Mouse (Mus musculus): ENCODE results near the gene Sval2. TPM values are rescaled to one million over a fixed set of nuclear protein-coding genes. Genes with fewer than 3 reads are reported as not detected.

Gene Sval2
- polyA plus RNA-seq (2014; fragmentation: Nextera tagmentation; extraction: Ambion mirVana) = not detected in 2 replicates

GRCm38 (mm10) chr6:41852689-41853088, at the start of gene Sval2:
TSS of gene Sval2 (plus strand) at chr6:41852989.
- 87% methylated on average over 3 of the region's 3 CpGs for WGBS
- no peak within 1 kb of the TSS for H3K9ac ChIP-seq (ENCODE audit: low read length)
- H3K9me3 ChIP-seq (ENCODE audit: control insufficient read depth, low read length) = no peaks in the 10 kb centered on the region
- no peak within 1 kb of the TSS for H3K4me3 ChIP-seq (ENCODE audit: low read depth, low read length)
- H3K36me3 ChIP-seq (ENCODE audit: control insufficient read depth, insufficient read depth, low read length) = no peaks in the 10 kb centered on the region
- ATAC-seq (replicated peaks; ENCODE audit: low FRiP score, low TSS enrichment, low read depth) (no peak), DNase-seq (ENCODE audit: low spot score) (no peak)
- H3K4me1 ChIP-seq (replicated peaks; ENCODE audit: control insufficient read depth, insufficient read depth, low read length) = no peaks in the 10 kb centered on the region
- H3K4me2 ChIP-seq (ENCODE audit: low read length) = no peak within 1 kb of the TSS
- H3K27ac ChIP-seq (ENCODE audit: low read depth) = no peak within 1 kb of the TSS
- H3K27me3 ChIP-seq (replicated peaks; ENCODE audit: control insufficient read depth, insufficient read depth, low read length) = no peaks in the 10 kb centered on the region

- Histone ChIP-seq H3K4me2 (ENCODE audit: low read length) (no peak overlapping the region), H3K4me3 (ENCODE audit: low read depth, low read length) (no peak overlapping the region), H3K9ac (ENCODE audit: low read length) (no peak overlapping the region), H3K36me3 (ENCODE audit: control insufficient read depth, insufficient read depth, low read length) (no peaks in the 10 kb centered on the region), H3K27me3 (replicated peaks; ENCODE audit: control insufficient read depth, insufficient read depth, low read length) (no peaks in the 10 kb centered on the region), H3K27ac (ENCODE audit: low read depth) (no peak overlapping the region), H3K4me1 (replicated peaks; ENCODE audit: control insufficient read depth, insufficient read depth, low read length) (no peaks in the 10 kb centered on the region), H3K9me3 (ENCODE audit: control insufficient read depth, low read length) (no peaks in the 10 kb centered on the region)
- DNase-seq (ENCODE audit: low spot score) = no peak
- ATAC-seq (replicated peaks; ENCODE audit: low FRiP score, low TSS enrichment, low read depth) = no peak
Measured at GRCm38 (mm10) chr6:41824086-41824485, 28.7 kb upstream of the Sval2 start.

GRCm38 (mm10) chr6:41829516-41829915, 23.3 kb upstream of the Sval2 start:
- H3K27me3 ChIP-seq (replicated peaks; ENCODE audit: control insufficient read depth, insufficient read depth, low read length) = no peaks in the 10 kb centered on the region
- ATAC-seq (replicated peaks; ENCODE audit: low FRiP score, low TSS enrichment, low read depth) (no peak), DNase-seq (ENCODE audit: low spot score) (no peak)
- H3K27ac ChIP-seq (ENCODE audit: low read depth) = no peak overlapping the region
- no peak overlapping the region for H3K4me2 ChIP-seq (ENCODE audit: low read length)
- no peak overlapping the region for H3K9ac ChIP-seq (ENCODE audit: low read length)
- no peak overlapping the region for H3K4me3 ChIP-seq (ENCODE audit: low read depth, low read length)
- H3K4me1 ChIP-seq (replicated peaks; ENCODE audit: control insufficient read depth, insufficient read depth, low read length) = no peaks in the 10 kb centered on the region
- no peaks in the 10 kb centered on the region for H3K36me3 ChIP-seq (ENCODE audit: control insufficient read depth, insufficient read depth, low read length)
- WGBS = 85% methylated on average over 2 of the region's 2 CpGs
- no peaks in the 10 kb centered on the region for H3K9me3 ChIP-seq (ENCODE audit: control insufficient read depth, low read length)

DNA sequence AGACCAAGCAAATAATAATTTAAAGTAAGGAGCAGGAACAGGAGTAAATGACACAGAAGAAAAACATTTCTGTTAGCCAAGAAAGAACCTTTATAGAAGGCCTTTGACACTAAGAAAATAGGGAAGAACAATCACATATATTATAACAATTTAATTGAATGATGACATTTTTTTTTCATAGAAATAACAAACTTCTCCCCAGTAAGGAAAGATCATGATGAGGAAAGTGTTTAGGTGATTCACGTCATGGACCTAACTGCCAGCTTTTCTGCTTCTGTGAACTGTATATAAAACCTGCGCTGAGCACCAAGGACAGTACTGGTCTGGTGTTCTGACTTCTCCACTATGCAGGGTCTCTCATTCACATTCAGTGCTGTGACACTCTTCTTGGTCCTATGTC, 5.6 kb upstream of the Sval2 start, which contains the start of gene Pip:
Gene Pip (plus strand): TSS at position 301 of the 400 bp plus-strand sequence.
- Histone ChIP-seq H3K9ac (ENCODE audit: low read length) (no peak within 1 kb of the TSS), H3K27ac (ENCODE audit: low read depth) (no peak within 1 kb of the TSS), H3K9me3 (ENCODE audit: control insufficient read depth, low read length) (no peaks in the 10 kb centered on the region), H3K36me3 (ENCODE audit: control insufficient read depth, insufficient read depth, low read length) (no peaks in the 10 kb centered on the region), H3K27me3 (replicated peaks; ENCODE audit: control insufficient read depth, insufficient read depth, low read length) (no peaks in the 10 kb centered on the region), H3K4me1 (replicated peaks; ENCODE audit: control insufficient read depth, insufficient read depth, low read length) (no peaks in the 10 kb centered on the region), H3K4me3 (ENCODE audit: low read depth, low read length) (no peak within 1 kb of the TSS), H3K4me2 (ENCODE audit: low read length) (no peak within 1 kb of the TSS)
- WGBS = 82% methylated on average over 2 of the region's 2 CpGs
- ATAC-seq (replicated peaks; ENCODE audit: low FRiP score, low TSS enrichment, low read depth) (no peak), DNase-seq (ENCODE audit: low spot score) (no peak)

GRCm38 (mm10) chr6:41864038-41864437, 11.2 kb downstream of the Sval2 start:
- no peaks in the 10 kb centered on the region for H3K36me3 ChIP-seq (ENCODE audit: control insufficient read depth, insufficient read depth, low read length)
- H3K4me3 ChIP-seq (ENCODE audit: low read depth, low read length) = no peak overlapping the region
- WGBS = 74% methylated on average over 2 of the region's 2 CpGs
- no peak overlapping the region for H3K9ac ChIP-seq (ENCODE audit: low read length)
- no peaks in the 10 kb centered on the region for H3K4me1 ChIP-seq (replicated peaks; ENCODE audit: control insufficient read depth, insufficient read depth, low read length)
- H3K9me3 ChIP-seq (ENCODE audit: control insufficient read depth, low read length) = no peaks in the 10 kb centered on the region
- no peak for ATAC-seq (replicated peaks; ENCODE audit: low FRiP score, low TSS enrichment, low read depth)
- no peak for DNase-seq (ENCODE audit: low spot score)
- no peaks in the 10 kb centered on the region for H3K27me3 ChIP-seq (replicated peaks; ENCODE audit: control insufficient read depth, insufficient read depth, low read length)
- no peak overlapping the region for H3K27ac ChIP-seq (ENCODE audit: low read depth)
- H3K4me2 ChIP-seq (ENCODE audit: low read length) = no peak overlapping the region

DNA sequence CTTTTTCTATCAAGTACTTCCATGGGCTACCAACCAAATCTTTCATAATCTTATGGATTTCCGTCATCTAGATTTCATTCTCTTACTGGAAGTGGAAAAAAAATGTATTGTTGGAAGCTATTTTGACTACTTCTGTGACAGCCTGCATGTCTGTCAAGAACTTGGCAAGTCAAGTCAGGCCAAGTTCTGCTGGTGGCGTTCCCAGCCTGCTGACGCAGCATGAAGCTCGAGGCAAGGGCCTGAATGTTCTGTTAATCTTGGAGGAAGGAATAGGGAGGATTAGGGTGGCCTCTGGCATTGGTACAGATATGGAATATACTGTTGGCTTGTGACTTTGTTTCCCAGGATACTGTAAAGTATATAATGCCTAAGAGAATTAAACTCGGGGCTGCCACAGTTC, 58.8 kb downstream of the Sval2 start:
- Histone ChIP-seq H3K27ac (ENCODE audit: low read depth) (no peak overlapping the region), H3K9me3 (ENCODE audit: control insufficient read depth, low read length) (no peaks in the 10 kb centered on the region), H3K27me3 (replicated peaks; ENCODE audit: control insufficient read depth, insufficient read depth, low read length) (no peaks in the 10 kb centered on the region), H3K4me3 (ENCODE audit: low read depth, low read length) (no peak overlapping the region), H3K36me3 (ENCODE audit: control insufficient read depth, insufficient read depth, low read length) (no peaks in the 10 kb centered on the region), H3K9ac (ENCODE audit: low read length) (no peak overlapping the region), H3K4me2 (ENCODE audit: low read length) (no peak overlapping the region), H3K4me1 (replicated peaks; ENCODE audit: control insufficient read depth, insufficient read depth, low read length) (no peaks in the 10 kb centered on the region)
- WGBS = 83% methylated on average over 5 of the region's 5 CpGs
- DNase-seq (ENCODE audit: low spot score) (no peak), ATAC-seq (replicated peaks; ENCODE audit: low FRiP score, low TSS enrichment, low read depth) (no peak)

Other genes with a start within 250 kb of the Sval2 start
- gene Ephb6, start 247.5 kb upstream of the Sval2 start, polyA plus RNA-seq (2014; fragmentation: Nextera tagmentation; extraction: Ambion mirVana) = 7.3 and 8.6 TPM in 2 replicates
- 0.30 and 0.58 TPM in 2 replicates for gene Trpv6, start 216.6 kb upstream of the Sval2 start, polyA plus RNA-seq (2014; fragmentation: Nextera tagmentation; extraction: Ambion mirVana)
- 0.08 TPM in 1 of 2 replicates, not detected in the other for gene Trpv5, start 172.2 kb upstream of the Sval2 start, polyA plus RNA-seq (2014; fragmentation: Nextera tagmentation; extraction: Ambion mirVana)
- gene Llcfc1, start 168.6 kb upstream of the Sval2 start, polyA plus RNA-seq (2014; fragmentation: Nextera tagmentation; extraction: Ambion mirVana) = not detected in 2 replicates
- gene Kel, start 148.7 kb upstream of the Sval2 start, polyA plus RNA-seq (2014; fragmentation: Nextera tagmentation; extraction: Ambion mirVana) = 0.64 and 1.7 TPM in 2 replicates
- 0.04 TPM in 1 of 2 replicates, not detected in the other for gene Olfr459, start 77.8 kb upstream of the Sval2 start, polyA plus RNA-seq (2014; fragmentation: Nextera tagmentation; extraction: Ambion mirVana)
- gene Pip, start 5.5 kb upstream of the Sval2 start, polyA plus RNA-seq (2014; fragmentation: Nextera tagmentation; extraction: Ambion mirVana) = not detected in 2 replicates
- gene Sval1, start 98.6 kb downstream of the Sval2 start, polyA plus RNA-seq (2014; fragmentation: Nextera tagmentation; extraction: Ambion mirVana) = not detected in 2 replicates
- not detected in 2 replicates for gene Sval3, start 115.2 kb downstream of the Sval2 start, polyA plus RNA-seq (2014; fragmentation: Nextera tagmentation; extraction: Ambion mirVana)
- not detected in 2 replicates for gene Sva, start 185.4 kb downstream of the Sval2 start, polyA plus RNA-seq (2014; fragmentation: Nextera tagmentation; extraction: Ambion mirVana)